Mouse (Mus musculus): ENCODE data around the gene Olfr523.

GRCm38 (mm10) chr7:140208153-140208552 is 35.1 kb downstream of the Olfr523 start:
- TF ChIP-seq CTCF (IDR thresholded peaks at IDR 0.05; ENCODE audit: low read depth, low read length) (no peak), GATA1 (IDR thresholded peaks at IDR 0.05; ENCODE audit: borderline replicate concordance, low read length) (no peak), TAL1 (conservative IDR thresholded peaks at IDR 0.05; ENCODE audit: low read depth, low read length) (0 out of 2 replicates have a peak, but pooled peaks have one; percentile 35)
